Mouse (Mus musculus) frontal cortex, postnatal 14 days (tissue): ENCODE measurements around the gene Lmx1b.
A peak's percentile ranks its signal among the peaks of the same experiment; 100 is the strongest.

Experiments
- DNase-seq, 2 experiments: peaks; one replicate each; pipeline ENCODE4 v3.0.0; 2022; ENCODE audit warnings: low spot score in 2 of 2

The Lmx1b gene

GRCm38 (mm10) chr2:33630081-33631021, 10.0 kb downstream of the Lmx1b start:
- DNase-seq, result no peak

- DNase-seq, result no peak
Observed at GRCm38 (mm10) chr2:33629641-33630040, 10.7 kb downstream of the Lmx1b start.

GRCm38 (mm10) chr2:33628791-33629190, 11.5 kb downstream of the Lmx1b start:
- no peak for DNase-seq

GRCm38 (mm10) chr2:33627058-33627375, 13.3 kb downstream of the Lmx1b start:
- no peak for DNase-seq

GRCm38 (mm10) chr2:33626262-33627057, 13.9 kb downstream of the Lmx1b start:
- no peak for DNase-seq

GRCm38 (mm10) chr2:33617670-33618069, 22.6 kb downstream of the Lmx1b start:
- no peak for DNase-seq

GRCm38 (mm10) chr2:33616411-33616843, 23.9 kb downstream of the Lmx1b start:
- DNase-seq, result peak; percentile 45 to 63

GRCm38 (mm10) chr2:33615843-33616344, 24.4 kb downstream of the Lmx1b start:
- peak in 1 of 2 experiments; percentile 18 for DNase-seq

- no peak for DNase-seq
Observed at GRCm38 (mm10) chr2:33605487-33606256, 34.6 kb downstream of the Lmx1b start.

GRCm38 (mm10) chr2:33604846-33605486, 35.3 kb downstream of the Lmx1b start:
- no peak for DNase-seq

- DNase-seq, result no peak
Observed at GRCm38 (mm10) chr2:33600520-33600919, 39.8 kb downstream of the Lmx1b start.

GRCm38 (mm10) chr2:33597384-33597783, 42.9 kb downstream of the Lmx1b start:
- DNase-seq, result no peak

- no peak for DNase-seq
Observed at GRCm38 (mm10) chr2:33595085-33595423, 45.3 kb downstream of the Lmx1b start.

- DNase-seq, result no peak
Observed at GRCm38 (mm10) chr2:33594181-33595084, 45.9 kb downstream of the Lmx1b start.

- peak; percentile 26 to 51 for DNase-seq
Observed at GRCm38 (mm10) chr2:33592931-33593555, 47.3 kb downstream of the Lmx1b start.

GRCm38 (mm10) chr2:33589280-33589679, 51.0 kb downstream of the Lmx1b start:
- DNase-seq, result no peak

- no peak for DNase-seq
Observed at GRCm38 (mm10) chr2:33584937-33585910, 55.1 kb downstream of the Lmx1b start.

GRCm38 (mm10) chr2:33583761-33584160, 56.5 kb downstream of the Lmx1b start:
- no peak for DNase-seq

GRCm38 (mm10) chr2:33583317-33583716, 57.0 kb downstream of the Lmx1b start:
- no peak for DNase-seq
